Mouse (Mus musculus): Measurements from ENCODE around the gene Zbtb2.
A peak's percentile ranks its signal among the peaks of the same experiment; 100 is the strongest.
"Not testable (repeated sequence)": the region's sequence is repeated elsewhere in the genome, so short reads cannot be mapped to it uniquely, and the experiment has no call there.

Zbtb2 gene

GRCm38 (mm10) chr10:4387701-4388383, at the start of gene Zbtb2:
Gene Zbtb2 (minus strand): TSS chr10:4388108.
- DNase-seq, result peak; percentile 69 to 82

- no peak for DNase-seq
These were observed 47.5 kb upstream of the Zbtb2 start for GRCm38 (mm10) chr10:4435416-4435815.

GRCm38 (mm10) chr10:4433871-4434270, 46.0 kb upstream of the Zbtb2 start:
- DNase-seq, result not testable (repeated sequence)

- DNase-seq, result no peak
These were observed 45.3 kb upstream of the Zbtb2 start for GRCm38 (mm10) chr10:4432996-4433755.

- peak; percentile 95 to 97 for DNase-seq
These were observed 44.4 kb upstream of the Zbtb2 start, which contains the start of the genes Rmnd1 and Armt1 for GRCm38 (mm10) chr10:4432123-4432931. Gene Rmnd1 (minus strand): TSS chr10:4432388. Gene Armt1 (plus strand): TSS chr10:4432467.

- no peak for DNase-seq
These were observed 43.8 kb upstream of the Zbtb2 start for GRCm38 (mm10) chr10:4431746-4432122.

GRCm38 (mm10) chr10:4430826-4431225, 42.9 kb upstream of the Zbtb2 start:
- DNase-seq, result no peak

- no peak for DNase-seq
These were observed 42.5 kb upstream of the Zbtb2 start for GRCm38 (mm10) chr10:4430399-4430798.

- DNase-seq, result no peak
These were observed 37.3 kb upstream of the Zbtb2 start for GRCm38 (mm10) chr10:4425245-4425644.

GRCm38 (mm10) chr10:4407191-4407590, 19.3 kb upstream of the Zbtb2 start:
- no peak for DNase-seq

- DNase-seq, result no peak
These were observed 17.6 kb upstream of the Zbtb2 start for GRCm38 (mm10) chr10:4405511-4405910.

GRCm38 (mm10) chr10:4404895-4405491, 17.1 kb upstream of the Zbtb2 start:
- no peak for DNase-seq

- no peak for DNase-seq
These were observed 10.2 kb upstream of the Zbtb2 start for GRCm38 (mm10) chr10:4398058-4398457.

- DNase-seq, result no peak
These were observed 7.4 kb upstream of the Zbtb2 start for GRCm38 (mm10) chr10:4395321-4395720.

- peak; percentile 29 to 47 for DNase-seq
These were observed 3.9 kb upstream of the Zbtb2 start for GRCm38 (mm10) chr10:4391851-4392250.

GRCm38 (mm10) chr10:4391076-4391475, 3.2 kb upstream of the Zbtb2 start:
- DNase-seq, result no peak

GRCm38 (mm10) chr10:4390550-4390949, 2.6 kb upstream of the Zbtb2 start:
- no peak for DNase-seq

GRCm38 (mm10) chr10:4389461-4390112, 1.7 kb upstream of the Zbtb2 start:
- no peak for DNase-seq

GRCm38 (mm10) chr10:4389036-4389435, 1.1 kb upstream of the Zbtb2 start:
- no peak for DNase-seq

GRCm38 (mm10) chr10:4388384-4388745, 457 bp upstream of the Zbtb2 start:
- DNase-seq, result no peak

GRCm38 (mm10) chr10:4386609-4387591, 1.0 kb downstream of the Zbtb2 start:
- DNase-seq, result peak; percentile 93 to 97

Data from thymus, postnatal 36 days (tissue).